Mouse (Mus musculus) bone marrow, adult 2 months (tissue): ENCODE results near the gene Cotl1. TPM values are rescaled to one million over a fixed set of nuclear protein-coding genes. Genes with fewer than 3 reads are reported as not detected.
"Not testable (repeated sequence)": the region's sequence is repeated elsewhere in the genome, so short reads cannot be mapped to it uniquely, and the experiment has no call there.

Experiments
- H3K27ac ChIP-seq: fragments of 200-500 bp; 2 replicates; pipeline ENCODE4 v1.5.1; 2012; ENCODE audit warnings: low read depth, mild to moderate bottlenecking, control low read depth, inconsistent platforms, low read length; ENCODE audit not compliant: control insufficient read depth, poor library complexity, insufficient read depth
- H3K4me1 ChIP-seq: fragments of 200-500 bp; 2 replicates; pipeline ENCODE4 v1.6.1; 2011; ENCODE audit warnings: low read length; ENCODE audit not compliant: control insufficient read depth, insufficient read depth
- H3K4me3 ChIP-seq: fragments of 200-500 bp; replicated peaks from 2 replicates; pipeline ENCODE3; 2011; ENCODE audit warnings: mild to moderate bottlenecking, low read depth, low read length, control low read depth; ENCODE audit not compliant: control insufficient read depth
- CTCF ChIP-seq: fragments of 200-500 bp; IDR thresholded peaks from 2 replicates; pipeline ENCODE4 v1.5.1; 2011; ENCODE audit warnings: low read length, control low read depth; ENCODE audit not compliant: control insufficient read depth, insufficient read depth
- POLR2A ChIP-seq: fragments of 200-500 bp; IDR thresholded peaks from 2 replicates; pipeline ENCODE4 v1.6.1; 2011; ENCODE audit warnings: low read depth, mild to moderate bottlenecking, control low read depth, low read length, borderline replicate concordance; ENCODE audit not compliant: control insufficient read depth
- WGBS: fragments of 180-500 bp; shearing (Covaris S2); methylation state at CpG from one replicate; pipeline ENCODE4 v1.1.7; 2018; 5-methylcytosine and 5-hydroxymethylcytosine counted together
- polyA plus RNA-seq: library from polyadenylated mRNA; stranded (reverse); fragments of >200 nt; gene quantifications from 2 replicates; pipeline ENCODE4 v1.2.4, GENCODE M21; 2011; ENCODE audit warnings: low replicate concordance; ENCODE audit not compliant: missing spikeins, insufficient read depth, insufficient read length

Cotl1 gene
- polyA plus RNA-seq, 1 experiment = 247 TPM

DNA sequence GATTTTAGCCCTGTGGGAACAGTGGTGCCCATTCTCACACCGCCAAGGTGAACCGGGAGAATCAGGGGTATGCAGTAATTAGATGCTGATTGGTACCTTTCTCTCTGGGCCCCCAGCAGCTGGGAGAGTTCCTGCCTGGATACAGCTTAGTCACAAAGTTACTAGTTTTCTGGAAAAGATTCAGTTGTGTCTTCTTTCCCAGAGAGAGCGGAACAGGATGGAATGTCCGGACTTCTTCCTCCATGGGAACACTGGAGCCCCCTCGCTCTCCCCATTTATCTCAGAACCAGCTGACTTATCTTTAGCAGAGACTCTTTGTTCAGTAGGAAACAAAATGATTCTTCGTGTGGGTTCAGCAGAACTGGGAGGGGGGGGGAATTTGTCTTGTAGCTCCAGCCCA is 22.4 kb upstream of the Cotl1 start:
- 35% methylated on average over 6 of the region's 6 CpGs for WGBS
- no peak for TF ChIP-seq CTCF
- TF ChIP-seq POLR2A = no peak
- peaks cover 2% of the 10 kb centered on the region; the same call in 1 of the 2 replicates for H3K4me1 ChIP-seq

DNA sequence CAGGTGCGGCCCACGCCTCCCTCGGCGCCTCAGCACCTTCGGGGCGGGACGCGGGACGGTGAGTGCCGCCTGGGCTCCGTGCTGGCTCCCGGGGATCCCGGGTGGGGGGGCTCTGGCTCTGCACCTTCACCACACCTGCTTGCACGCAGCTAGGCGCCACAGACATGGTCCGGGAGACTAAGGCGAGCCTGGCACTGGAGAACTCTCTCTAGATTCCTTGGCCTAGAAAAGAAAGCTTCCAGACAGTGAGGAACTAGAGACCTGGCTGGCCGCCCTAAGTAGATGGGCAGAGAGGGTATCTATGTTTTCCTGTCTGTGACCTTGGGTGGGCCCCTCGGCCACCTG is 22.0 kb upstream of the Cotl1 start:
- H3K27ac ChIP-seq = peak overlapping the region; percentile 73

More for the DNA sequence above, 22.4 kb upstream of the Cotl1 start:
- Histone ChIP-seq H3K4me3 (peak overlapping the region; percentile 79), H3K27ac (no peak overlapping the region)

DNA sequence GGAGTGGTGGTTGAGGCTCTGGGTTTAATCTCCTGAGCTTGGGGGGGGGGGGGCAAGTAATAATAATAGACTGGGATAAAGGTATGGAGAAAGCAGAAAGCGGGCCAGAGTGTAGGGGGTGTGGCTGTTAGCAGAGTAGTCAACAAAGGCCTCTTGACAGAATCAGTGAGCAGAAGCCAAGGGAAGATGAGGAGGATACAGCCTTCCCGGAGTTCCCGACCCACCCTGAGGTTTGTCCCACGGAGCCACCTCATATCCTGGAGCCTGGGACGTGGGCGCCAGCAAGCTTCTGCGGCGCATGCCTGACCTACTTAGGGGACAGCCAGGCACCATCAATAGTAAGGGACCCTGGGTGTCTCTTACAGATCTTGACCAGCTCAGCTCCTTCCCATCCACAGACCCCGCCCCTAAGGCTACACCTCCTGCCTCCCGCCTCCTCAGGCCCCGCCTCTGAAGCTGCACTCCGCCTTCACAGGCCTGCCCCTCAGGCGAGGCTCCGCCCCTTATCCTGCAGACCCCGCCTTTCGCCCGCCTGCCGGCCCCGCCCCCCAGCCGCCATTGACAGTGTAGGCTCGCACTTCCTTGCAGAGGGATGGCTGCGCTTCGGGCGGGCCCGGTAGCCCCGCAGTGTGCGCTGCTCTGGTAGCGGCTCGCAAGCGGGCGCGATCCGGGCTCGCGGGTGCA is 21.5 kb upstream of the Cotl1 start, which contains the start of gene Klhl36:
Klhl36 (plus strand) TSS at position 561 of the 684 bp plus-strand sequence.
- Histone ChIP-seq H3K4me3 (peak within 1 kb of the TSS; percentile 79), H3K27ac (peak within 1 kb of the TSS; percentile 73), H3K4me1 (no peaks in the 10 kb centered on the region; the same call in 1 of the 2 replicates)
- WGBS = 2% methylated on average over 35 of the region's 35 CpGs
- TF ChIP-seq POLR2A (peak; percentile 70; the same call in 1 of the 2 replicates), CTCF (no peak)

More for the DNA sequence above, 22.0 kb upstream of the Cotl1 start:
- WGBS = under 1% methylated on average over 19 of the region's 19 CpGs
- H3K4me1 ChIP-seq = peaks cover 2% of the 10 kb centered on the region; the same call in 1 of the 2 replicates
- H3K4me3 ChIP-seq = peak overlapping the region; percentile 79
- no peak for TF ChIP-seq CTCF
- TF ChIP-seq POLR2A = no peak

- H3K27ac ChIP-seq = no peak overlapping the region
- no peak for TF ChIP-seq CTCF
- TF ChIP-seq POLR2A = no peak
- no peaks in the 10 kb centered on the region; the same call in 1 of the 2 replicates for H3K4me1 ChIP-seq
- 17% methylated on average over 6 of the region's 6 CpGs for WGBS
- no peak overlapping the region for H3K4me3 ChIP-seq
Observed at GRCm38 (mm10) chr8:119857767-119858166, 17.4 kb upstream of the Cotl1 start.

DNA sequence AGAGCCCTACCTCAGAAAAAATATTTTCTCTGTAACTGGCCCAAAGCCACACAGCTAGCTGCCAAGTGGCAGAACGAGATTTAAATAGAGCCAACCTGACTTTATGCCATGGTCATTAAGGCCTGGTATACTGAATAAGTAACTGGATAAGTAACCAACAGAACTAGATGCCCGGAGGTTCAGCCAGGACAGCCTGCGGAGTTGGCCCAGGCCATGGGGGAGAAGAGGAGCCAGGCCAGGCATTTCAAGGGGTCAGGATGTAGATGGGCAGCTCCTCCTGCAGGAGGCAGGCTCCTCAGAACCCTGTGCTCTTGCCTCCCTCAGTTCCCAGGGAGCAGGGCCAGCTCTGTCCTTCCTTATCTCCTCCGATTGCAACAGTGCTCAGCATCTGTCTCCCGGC is 15.3 kb upstream of the Cotl1 start:
- H3K4me3 ChIP-seq = no peak overlapping the region
- WGBS = 74% methylated on average over 5 of the region's 5 CpGs
- H3K4me1 ChIP-seq = no peaks in the 10 kb centered on the region; the same call in 1 of the 2 replicates
- H3K27ac ChIP-seq = no peak overlapping the region
- no peak for TF ChIP-seq POLR2A
- no peak for TF ChIP-seq CTCF

DNA sequence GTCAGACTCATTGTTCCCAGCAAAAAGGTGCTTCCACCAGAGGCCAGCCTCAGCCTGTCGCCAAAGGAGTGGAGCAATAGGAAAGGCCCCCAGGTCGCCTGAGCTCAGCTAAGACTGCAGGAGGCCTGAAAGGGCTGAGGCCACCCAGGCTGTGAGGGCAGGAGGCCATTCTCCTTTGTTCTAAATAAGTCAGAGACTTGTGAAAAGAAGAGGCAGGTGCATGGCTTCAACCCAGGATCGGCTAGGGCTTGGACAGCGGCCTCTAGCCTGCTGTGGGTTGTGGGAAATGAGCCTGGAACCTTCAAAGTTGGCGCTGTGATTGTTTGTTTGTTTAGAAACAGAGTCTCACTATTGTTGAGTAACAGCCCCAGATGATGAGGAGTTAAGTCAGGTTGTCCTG is 13.7 kb upstream of the Cotl1 start:
- H3K4me1 ChIP-seq = no peaks in the 10 kb centered on the region; the same call in 1 of the 2 replicates
- TF ChIP-seq CTCF = no peak
- TF ChIP-seq POLR2A = no peak
- no peak overlapping the region for H3K4me3 ChIP-seq
- WGBS = 70% methylated on average over 5 of the region's 5 CpGs
- no peak overlapping the region for H3K27ac ChIP-seq

GRCm38 (mm10) chr8:119853521-119853920 is 13.2 kb upstream of the Cotl1 start:
- TF ChIP-seq POLR2A = no peak
- no peak for TF ChIP-seq CTCF
- no peak overlapping the region for H3K4me3 ChIP-seq
- no peak overlapping the region for H3K27ac ChIP-seq
- H3K4me1 ChIP-seq = no peaks in the 10 kb centered on the region; the same call in 1 of the 2 replicates
- WGBS = 61% methylated on average over 8 of the region's 8 CpGs

- WGBS = 70% methylated on average over 16 of the region's 16 CpGs
Observed at GRCm38 (mm10) chr8:119847232-119847922, 7.0 kb upstream of the Cotl1 start.

GRCm38 (mm10) chr8:119845741-119846140 is 5.4 kb upstream of the Cotl1 start:
- H3K4me3 ChIP-seq, H3K27ac ChIP-seq, H3K4me1 ChIP-seq: not testable (repeated sequence)
- 83% methylated on average over 7 of the region's 7 CpGs for WGBS

More at GRCm38 (mm10) chr8:119847232-119847922, 7.0 kb upstream of the Cotl1 start:
- no peak overlapping the region for H3K27ac ChIP-seq
- TF ChIP-seq CTCF (no peak), POLR2A (no peak)
- H3K4me3 ChIP-seq = no peak overlapping the region
- peaks cover 2% of the 10 kb centered on the region; the same call in 1 of the 2 replicates for H3K4me1 ChIP-seq
